Mouse (Mus musculus): ENCODE results near the gene Frmd4a.

- TF ChIP-seq CTCF (conservative IDR thresholded peaks at IDR 0.05; ENCODE audit: low read length) (no peak), NANOG (IDR thresholded peaks at IDR 0.05; ENCODE audit: borderline replicate concordance, low read length) (no peak), POU5F1 (IDR thresholded peaks at IDR 0.05; ENCODE audit: borderline replicate concordance, low read length) (no peak)
These were observed 560.8 kb downstream of the Frmd4a start for GRCm38 (mm10) chr2:4578291-4578690.
